Mouse (Mus musculus): ENCODE measurements around the gene Commd4.

GRCm38 (mm10) chr9:57157499-57157898, 632 bp downstream of the Commd4 start:
- TF ChIP-seq CTCF (IDR thresholded peaks at IDR 0.05; ENCODE audit: borderline replicate concordance, extremely low read depth, insufficient read depth, insufficient read length), result no peak
- TF ChIP-seq POLR2A (IDR thresholded peaks at IDR 0.05; ENCODE audit: borderline replicate concordance, extremely low read depth, insufficient read depth, insufficient read length, poor library complexity, severe bottlenecking), result no peak

Measured in brain, embryonic 14.5 days (tissue).